Mouse (Mus musculus) hindbrain, embryonic 14.5 days (tissue): ENCODE results near the gene Tmem182. TPM values are rescaled to one million over a fixed set of nuclear protein-coding genes. Genes with fewer than 3 reads are reported as not detected.
A peak's percentile ranks its signal among the peaks of the same experiment; 100 is the strongest.

ENCODE experiments used
- ATAC-seq: fragments of 200-750 bp; cut with Nextera tagmentation; 2 replicates; pipeline ENCODE4 v1.8.0; 2017; ENCODE audit warnings: moderate number of reproducible peaks, mild to moderate bottlenecking, moderate TSS enrichment, moderate library complexity; ENCODE audit not compliant: low FRiP score
- DNase-seq: peaks from one replicate; pipeline ENCODE4 v3.0.0-alpha.2; 2015; ENCODE audit warnings: low spot score
- H3K27ac ChIP-seq: fragments of 300-500 bp; sonication (generic); 2 replicates; pipeline ENCODE4 v1.5.1; 2014; ENCODE audit warnings: mild to moderate bottlenecking, moderate library complexity
- H3K27me3 ChIP-seq: fragments of 300-500 bp; sonication (generic); 2 replicates; pipeline ENCODE4 v1.6.1; 2014; ENCODE audit warnings: mild to moderate bottlenecking, low read length, mixed read lengths; ENCODE audit not compliant: control insufficient read depth, insufficient read depth
- H3K36me3 ChIP-seq: fragments of 300-500 bp; sonication (generic); replicated peaks from 2 replicates; pipeline ENCODE4 v1.6.1; 2014; ENCODE audit not compliant: control insufficient read depth, insufficient read depth
- H3K4me1 ChIP-seq: fragments of 300-500 bp; sonication (generic); replicated peaks from 2 replicates; pipeline ENCODE4 v1.6.1; 2014; ENCODE audit warnings: antibody characterized with exemption, low read length, mixed read lengths; ENCODE audit not compliant: control insufficient read depth, insufficient read depth
- H3K4me2 ChIP-seq: fragments of 300-500 bp; sonication (generic); replicated peaks from 2 replicates; pipeline ENCODE4 v1.6.1; 2014; ENCODE audit warnings: mild to moderate bottlenecking, moderate library complexity
- H3K4me3 ChIP-seq: fragments of 300-500 bp; sonication (generic); replicated peaks from 2 replicates; pipeline ENCODE4 v1.5.1; 2014; ENCODE audit warnings: mild to moderate bottlenecking, low read length
- H3K9ac ChIP-seq: fragments of 300-500 bp; sonication (generic); 2 replicates; pipeline ENCODE4 v1.6.1; 2014
- H3K9me3 ChIP-seq: fragments of 300-500 bp; sonication (generic); 2 replicates; pipeline ENCODE4 v1.6.1; 2016; ENCODE audit warnings: low read length; ENCODE audit not compliant: control insufficient read depth
- WGBS: fragments of 180-500 bp; shearing (Covaris S2); extraction: QIAGEN DNeasy Blood & Tissue Kit; methylation state at CpG from one replicate; pipeline ENCODE4 v1.1.7; 2014; 5-methylcytosine and 5-hydroxymethylcytosine counted together
- polyA plus RNA-seq: library from polyadenylated mRNA; unstranded; fragments of >200 nt; fragmentation: Nextera tagmentation; extraction: Ambion mirVana; gene quantifications from 2 replicates; pipeline ENCODE4 v1.2.1, GENCODE M21; 2014

Gene Tmem182
- polyA plus RNA-seq, 1 experiment from 2014 or later, result not detected

GRCm38 (mm10) chr1:40773234-40773633, 32.2 kb upstream of the Tmem182 start:
- peaks cover 11% of the 10 kb centered on the region; the same call in 1 of the 2 replicates for H3K36me3 ChIP-seq
- H3K9ac ChIP-seq, result no peak overlapping the region
- H3K27ac ChIP-seq, result no peak overlapping the region
- no peaks in the 10 kb centered on the region for H3K27me3 ChIP-seq
- DNase-seq (no peak), ATAC-seq (no peak)
- no peaks in the 10 kb centered on the region for H3K9me3 ChIP-seq
- no peak overlapping the region for H3K4me2 ChIP-seq
- no peaks in the 10 kb centered on the region for H3K4me1 ChIP-seq
- H3K4me3 ChIP-seq, result no peak overlapping the region
- 94% methylated on average over 5 of the region's 5 CpGs for WGBS

GRCm38 (mm10) chr1:40774040-40774439, 31.4 kb upstream of the Tmem182 start:
- peaks cover 18% of the 10 kb centered on the region for H3K36me3 ChIP-seq
- 96% methylated on average over 10 of the region's 10 CpGs for WGBS
- no peak for DNase-seq
- H3K4me3 ChIP-seq, result no peak overlapping the region
- H3K27ac ChIP-seq, result no peak overlapping the region
- H3K9me3 ChIP-seq, result peaks cover 8% of the 10 kb centered on the region
- H3K4me1 ChIP-seq, result no peaks in the 10 kb centered on the region
- no peak overlapping the region for H3K9ac ChIP-seq
- no peak overlapping the region for H3K4me2 ChIP-seq
- no peak for ATAC-seq
- no peaks in the 10 kb centered on the region for H3K27me3 ChIP-seq

GRCm38 (mm10) chr1:40776102-40776501, 29.3 kb upstream of the Tmem182 start:
- Histone ChIP-seq H3K27me3 (no peaks in the 10 kb centered on the region), H3K4me2 (no peak overlapping the region), H3K36me3 (peaks cover 29% of the 10 kb centered on the region), H3K27ac (no peak overlapping the region), H3K9ac (no peak overlapping the region), H3K4me3 (no peak overlapping the region), H3K4me1 (no peaks in the 10 kb centered on the region), H3K9me3 (peaks cover 12% of the 10 kb centered on the region)
- ATAC-seq (no peak), DNase-seq (no peak)
- whole genome bisulfite sequencing, result 86% methylated on average over 2 of the region's 2 CpGs

DNA sequence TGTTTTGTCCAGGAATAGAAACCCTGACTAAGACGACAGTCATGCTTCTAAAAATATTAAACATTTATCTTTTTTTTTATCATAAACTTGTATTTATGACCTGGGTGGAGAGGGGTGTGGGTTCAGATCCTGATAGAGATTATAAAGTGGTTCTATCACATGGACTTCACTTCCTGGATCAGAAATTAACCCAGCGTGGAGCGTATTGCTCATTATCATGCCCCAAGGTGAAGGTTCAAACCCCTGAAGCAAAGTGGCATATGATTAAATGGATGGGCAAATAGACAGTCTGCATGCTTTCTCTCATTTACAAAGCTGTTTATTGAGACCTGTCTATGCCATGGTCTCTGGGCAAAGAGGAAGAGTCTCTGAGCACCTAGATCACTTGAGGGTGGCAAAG, 28.6 kb upstream of the Tmem182 start:
- H3K9me3 ChIP-seq, result peaks cover 12% of the 10 kb centered on the region
- DNase-seq (no peak), ATAC-seq (no peak)
- no peak overlapping the region for H3K27ac ChIP-seq
- no peak overlapping the region for H3K4me3 ChIP-seq
- 96% methylated on average over 3 of the region's 3 CpGs for WGBS
- peaks cover 29% of the 10 kb centered on the region for H3K36me3 ChIP-seq
- H3K27me3 ChIP-seq, result no peaks in the 10 kb centered on the region
- H3K9ac ChIP-seq, result no peak overlapping the region
- H3K4me2 ChIP-seq, result no peak overlapping the region
- no peaks in the 10 kb centered on the region for H3K4me1 ChIP-seq

DNA sequence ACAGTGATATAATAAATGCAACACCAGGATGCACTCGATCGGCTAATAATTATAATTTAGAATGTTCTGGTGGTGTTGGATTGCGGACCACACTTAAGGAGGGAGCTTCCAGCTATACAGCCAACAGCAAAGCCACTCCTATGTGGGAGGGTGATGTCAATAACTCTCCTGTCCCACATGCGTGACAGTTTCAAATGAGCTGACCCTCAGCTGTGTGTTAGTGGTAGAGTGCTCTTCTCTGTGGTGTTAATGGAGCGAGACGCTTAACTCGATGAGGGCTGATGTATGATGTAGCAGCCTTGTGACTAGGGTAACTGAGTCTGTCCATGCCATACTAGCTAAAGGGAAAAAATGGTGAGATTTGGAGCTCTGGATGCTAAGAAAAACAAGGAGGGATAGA, 22.0 kb upstream of the Tmem182 start:
- H3K4me1 ChIP-seq, result no peaks in the 10 kb centered on the region
- ATAC-seq, result no peak
- 94% methylated on average over 7 of the region's 7 CpGs for WGBS
- peaks cover 10% of the 10 kb centered on the region for H3K9me3 ChIP-seq
- H3K27ac ChIP-seq, result no peak overlapping the region
- no peaks in the 10 kb centered on the region for H3K27me3 ChIP-seq
- no peak for DNase-seq
- no peak overlapping the region for H3K9ac ChIP-seq
- H3K4me3 ChIP-seq, result no peak overlapping the region
- H3K4me2 ChIP-seq, result no peak overlapping the region
- peaks cover 24% of the 10 kb centered on the region for H3K36me3 ChIP-seq

GRCm38 (mm10) chr1:40784306-40784705, 21.1 kb upstream of the Tmem182 start:
- Histone ChIP-seq H3K27me3 (no peaks in the 10 kb centered on the region), H3K36me3 (peaks cover 15% of the 10 kb centered on the region), H3K9me3 (peaks cover 2% of the 10 kb centered on the region; the same call in 1 of the 2 replicates), H3K9ac (no peak overlapping the region), H3K4me1 (no peaks in the 10 kb centered on the region), H3K27ac (no peak overlapping the region), H3K4me3 (no peak overlapping the region), H3K4me2 (no peak overlapping the region)
- no peak for DNase-seq
- WGBS, result 91% methylated on average over 9 of the region's 9 CpGs
- ATAC-seq, result no peak

- H3K27me3 ChIP-seq, result no peaks in the 10 kb centered on the region
- no peaks in the 10 kb centered on the region for H3K9me3 ChIP-seq
- no peak overlapping the region for H3K27ac ChIP-seq
- no peaks in the 10 kb centered on the region; the same call in 1 of the 2 replicates for H3K4me1 ChIP-seq
- WGBS, result 86% methylated on average over 11 of the region's 11 CpGs
- ATAC-seq (no peak), DNase-seq (no peak)
- H3K4me2 ChIP-seq, result no peak overlapping the region
- no peak overlapping the region for H3K9ac ChIP-seq
- no peak overlapping the region for H3K4me3 ChIP-seq
- H3K36me3 ChIP-seq, result peaks cover 7% of the 10 kb centered on the region; the same call in 1 of the 2 replicates
Measured at GRCm38 (mm10) chr1:40785876-40786445, 19.4 kb upstream of the Tmem182 start.

DNA sequence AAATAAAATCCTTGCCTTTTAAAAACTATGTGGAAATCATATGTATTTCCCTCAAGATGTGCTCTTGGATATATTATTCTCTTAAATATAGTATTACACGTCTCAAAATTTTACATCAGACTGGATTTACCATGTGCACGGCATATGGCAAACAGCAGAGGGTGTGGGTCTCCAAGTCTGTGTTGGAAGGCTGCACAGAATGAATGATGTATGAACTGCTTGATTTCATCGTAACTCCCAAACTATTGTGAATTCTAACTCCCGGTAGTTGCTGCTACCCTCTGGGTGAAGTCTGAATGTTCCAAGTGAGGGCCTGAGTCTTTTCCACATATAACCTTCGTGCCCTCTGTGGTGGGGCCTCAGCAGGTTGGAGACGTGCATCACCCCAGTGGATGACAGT, 16.4 kb upstream of the Tmem182 start:
- no peaks in the 10 kb centered on the region; the same call in 1 of the 2 replicates for H3K36me3 ChIP-seq
- WGBS, result 77% methylated on average over 6 of the region's 6 CpGs
- H3K9ac ChIP-seq, result no peak overlapping the region
- DNase-seq (no peak), ATAC-seq (no peak)
- no peak overlapping the region for H3K4me3 ChIP-seq
- H3K9me3 ChIP-seq, result no peaks in the 10 kb centered on the region
- H3K4me2 ChIP-seq, result 0 out of 2 replicates have a peak overlapping the region, but pooled peaks have one; percentile 71
- H3K27me3 ChIP-seq, result no peaks in the 10 kb centered on the region
- no peak overlapping the region for H3K27ac ChIP-seq
- H3K4me1 ChIP-seq, result no peaks in the 10 kb centered on the region; the same call in 1 of the 2 replicates

DNA sequence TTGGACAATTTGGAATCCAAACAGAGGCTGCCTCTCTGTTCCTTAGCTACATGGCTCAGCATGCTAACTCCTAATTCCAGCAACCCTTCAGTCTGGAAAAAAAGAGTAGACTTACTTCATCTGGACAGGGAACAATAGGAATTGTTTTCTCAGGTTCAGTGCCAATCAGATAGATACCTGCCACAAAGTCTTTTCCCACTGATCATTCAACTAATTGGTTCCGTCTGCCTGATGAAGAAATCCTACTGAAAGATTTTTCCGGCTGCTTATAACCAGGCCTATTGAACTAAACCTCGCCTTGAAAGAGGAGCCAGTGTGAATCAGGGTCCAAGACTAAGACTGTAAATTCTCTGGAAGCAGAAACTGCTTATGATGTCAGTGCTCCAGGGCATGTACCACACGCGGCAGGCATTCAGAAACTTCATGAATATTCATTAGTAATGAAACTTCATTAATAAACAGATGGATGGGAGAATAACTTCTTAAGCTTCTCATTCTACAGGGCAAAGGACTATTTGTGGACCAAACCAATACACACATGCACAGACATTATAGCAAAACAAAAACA, 15.7 kb upstream of the Tmem182 start:
- DNase-seq (no peak), ATAC-seq (peak; percentile 59)
- H3K36me3 ChIP-seq, result no peaks in the 10 kb centered on the region
- 26% methylated on average over 5 of the region's 5 CpGs for WGBS
- no peaks in the 10 kb centered on the region for H3K27me3 ChIP-seq
- peak overlapping the region; percentile 55 for H3K4me3 ChIP-seq
- H3K4me2 ChIP-seq, result peak overlapping the region; percentile 71
- no peaks in the 10 kb centered on the region; the same call in 1 of the 2 replicates for H3K4me1 ChIP-seq
- peak overlapping the region; percentile 53 for H3K9ac ChIP-seq
- H3K27ac ChIP-seq, result no peak overlapping the region
- no peaks in the 10 kb centered on the region for H3K9me3 ChIP-seq
